Mouse (Mus musculus) effector memory CD4-positive, alpha-beta T cell, adult 5 months (primary cell): ENCODE data around the gene Gm14692. TPM values are rescaled to one million over a fixed set of nuclear protein-coding genes. Genes with fewer than 3 reads are reported as not detected.

ENCODE experiments used
- polyA plus RNA-seq: library from polyadenylated mRNA; unstranded; fragments of 100-300 nt; shearing (Covaris generic); gene quantifications from one replicate; pipeline ENCODE4 v1.2.1, GENCODE M21; 2017

The Gm14692 gene
- not detected for polyA plus RNA-seq

GRCm38 (mm10) chrX:67695398-67695797, at the start of gene Gm14692:
Gene Gm14692 (plus strand): TSS chrX:67695698.

GRCm38 (mm10) chrX:67693462-67693861, 2.0 kb upstream of the Gm14692 start, which contains the start of gene Gm1140:
Gene Gm1140 (minus strand): TSS chrX:67693562.

Other genes with a start within 250 kb of the Gm14692 start
- not detected for gene Gm1140, start 2.1 kb upstream of the Gm14692 start, polyA plus RNA-seq
- not detected for gene 4933436I01Rik, start 225.8 kb downstream of the Gm14692 start, polyA plus RNA-seq